Mouse (Mus musculus) pancreas, adult 10 weeks (tissue): Measurements from ENCODE around the gene Ralgps2. TPM values are rescaled to one million over a fixed set of nuclear protein-coding genes. Genes with fewer than 3 reads are reported as not detected.

Experiments
- polyA plus RNA-seq: library from polyadenylated mRNA; stranded (reverse); fragments of 350-450 nt; fragmentation: Illumina TruSeq; extraction: RNeasy Lipid Tissue Mini Kit (QIAGEN cat#74804); gene quantifications from one replicate; pipeline ENCODE4 v1.2.3, GENCODE M21; 2015; ENCODE audit warnings: low read depth, low replicate concordance; ENCODE audit not compliant: insufficient read depth

The Ralgps2 gene
- polyA plus RNA-seq = 2.8 TPM

GRCm38 (mm10) chr1:156939251-156940141, at the start of gene Ralgps2:
Gene Ralgps2 (minus strand): TSS chr1:156939626.

GRCm38 (mm10) chr1:156838177-156838576, 101.2 kb downstream of the Ralgps2 start, which contains the start of gene Angptl1:
Gene Angptl1 (plus strand): TSS chr1:156838562.

Other genes starting within 250 kb of the Ralgps2 start
- gene Fam20b, start 220.5 kb downstream of the Ralgps2 start, polyA plus RNA-seq = 9.5 TPM
- gene Angptl1, start 101.1 kb downstream of the Ralgps2 start, polyA plus RNA-seq = 0.81 TPM
- gene Tex35, start 169.1 kb upstream of the Ralgps2 start, polyA plus RNA-seq = not detected